Mouse (Mus musculus): Measurements from ENCODE around the gene Mkrn2os.

GRCm38 (mm10) chr6:115584176-115584575, 8.2 kb downstream of the Mkrn2os start:
- TF ChIP-seq CTCF (IDR thresholded peaks at IDR 0.05; ENCODE audit: insufficient read depth, low read length) (no peak), POLR2A (IDR thresholded peaks at IDR 0.05; ENCODE audit: borderline replicate concordance, extremely low read depth, low read depth, low read length) (no peak)

All from lung, adult 2 months (tissue).